Mouse (Mus musculus): ENCODE results near the gene Prickle2. TPM values are rescaled to one million over a fixed set of nuclear protein-coding genes. Genes with fewer than 3 reads are reported as not detected.
A peak's percentile ranks its signal among the peaks of the same experiment; 100 is the strongest.

Gene Prickle2
- total and polyA plus RNA-seq, 2 experiments from 2014 or later, result 10.9 to 27.4 TPM

DNA sequence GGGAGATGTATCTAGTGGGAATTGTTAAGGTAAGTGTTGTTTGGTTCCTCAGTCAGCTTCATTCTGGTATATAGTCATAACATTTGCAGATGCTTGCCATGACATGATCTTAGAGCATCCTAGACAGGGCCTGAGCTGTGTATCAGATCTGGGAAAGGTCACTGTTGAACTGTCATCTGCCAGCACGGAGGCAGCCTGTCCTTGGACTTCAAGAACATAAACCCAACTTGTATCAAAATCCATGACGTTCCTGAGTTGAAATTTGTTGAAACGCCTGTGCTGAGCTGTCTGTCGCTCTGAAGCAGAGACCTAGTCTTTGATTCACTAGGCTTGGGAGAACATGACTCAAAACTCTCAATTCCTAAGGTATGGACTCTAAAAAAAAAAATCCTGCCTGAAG lies 8.8 kb upstream of the Prickle2 start:
- Histone ChIP-seq H3K4me2 (ENCODE audit: low read depth, low read length, poor library complexity, severe bottlenecking) (no peak overlapping the region), H3K27me3 (ENCODE audit: insufficient read depth, low read length) (no peaks in the 10 kb centered on the region), H3K9me3 (ENCODE audit: low read length) (no peaks in the 10 kb centered on the region), H3K36me3 (ENCODE audit: insufficient read depth, low read length) (no peaks in the 10 kb centered on the region), H3K4me3 (ENCODE audit: low read depth, low read length) (no peak overlapping the region), H3K4me1 (ENCODE audit: insufficient read depth, low read length) (no peaks in the 10 kb centered on the region), H3K9ac (replicated peaks; ENCODE audit: low read length, poor library complexity, severe bottlenecking) (no peak overlapping the region), H3K27ac (ENCODE audit: low read depth, low read length) (no peak overlapping the region)
- ATAC-seq (ENCODE audit: low FRiP score) (no peak), DNase-seq (ENCODE audit: low spot score) (no peak)
- 87% methylated on average over 4 of the region's 4 CpGs for WGBS
- TF ChIP-seq CTCF (IDR thresholded peaks at IDR 0.05), result no peak

DNA sequence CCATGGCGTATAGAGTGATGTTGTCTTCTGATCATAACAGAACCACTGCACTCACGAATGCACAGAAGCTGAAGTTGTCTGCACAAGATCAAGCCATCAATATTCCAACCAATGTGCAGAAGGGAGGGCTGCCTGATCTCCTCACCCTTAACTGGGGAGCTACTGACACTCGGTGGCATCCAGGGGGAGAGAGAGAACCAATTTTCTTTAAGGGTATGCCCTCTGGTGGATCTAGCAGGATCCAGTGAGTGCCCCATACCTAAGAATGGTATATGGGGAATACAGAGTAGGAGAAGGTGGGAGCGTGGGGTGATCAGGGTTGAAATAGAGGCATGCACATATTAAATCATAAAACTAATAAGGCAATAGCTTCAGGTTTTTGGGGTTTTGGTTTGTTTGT lies 2.2 kb upstream of the Prickle2 start:
- no peaks in the 10 kb centered on the region for H3K9me3 ChIP-seq (ENCODE audit: low read length)
- 69% methylated on average over 4 of the region's 4 CpGs for WGBS
- peak; percentile 49 for DNase-seq (ENCODE audit: low spot score)
- H3K4me2 ChIP-seq (ENCODE audit: low read depth, low read length, poor library complexity, severe bottlenecking), result no peak overlapping the region
- ATAC-seq (ENCODE audit: low FRiP score), result no peak
- H3K4me3 ChIP-seq (ENCODE audit: low read depth, low read length), result no peak overlapping the region
- peaks cover 11% of the 10 kb centered on the region; the same call in 1 of the 2 replicates for H3K4me1 ChIP-seq (ENCODE audit: insufficient read depth, low read length)
- no peak overlapping the region for H3K27ac ChIP-seq (ENCODE audit: low read depth, low read length)
- H3K27me3 ChIP-seq (ENCODE audit: insufficient read depth, low read length), result no peaks in the 10 kb centered on the region; the same call in 1 of the 2 replicates
- no peaks in the 10 kb centered on the region for H3K36me3 ChIP-seq (ENCODE audit: insufficient read depth, low read length)
- peak; percentile 71 for TF ChIP-seq CTCF (IDR thresholded peaks at IDR 0.05)
- H3K9ac ChIP-seq (replicated peaks; ENCODE audit: low read length, poor library complexity, severe bottlenecking), result no peak overlapping the region

DNA sequence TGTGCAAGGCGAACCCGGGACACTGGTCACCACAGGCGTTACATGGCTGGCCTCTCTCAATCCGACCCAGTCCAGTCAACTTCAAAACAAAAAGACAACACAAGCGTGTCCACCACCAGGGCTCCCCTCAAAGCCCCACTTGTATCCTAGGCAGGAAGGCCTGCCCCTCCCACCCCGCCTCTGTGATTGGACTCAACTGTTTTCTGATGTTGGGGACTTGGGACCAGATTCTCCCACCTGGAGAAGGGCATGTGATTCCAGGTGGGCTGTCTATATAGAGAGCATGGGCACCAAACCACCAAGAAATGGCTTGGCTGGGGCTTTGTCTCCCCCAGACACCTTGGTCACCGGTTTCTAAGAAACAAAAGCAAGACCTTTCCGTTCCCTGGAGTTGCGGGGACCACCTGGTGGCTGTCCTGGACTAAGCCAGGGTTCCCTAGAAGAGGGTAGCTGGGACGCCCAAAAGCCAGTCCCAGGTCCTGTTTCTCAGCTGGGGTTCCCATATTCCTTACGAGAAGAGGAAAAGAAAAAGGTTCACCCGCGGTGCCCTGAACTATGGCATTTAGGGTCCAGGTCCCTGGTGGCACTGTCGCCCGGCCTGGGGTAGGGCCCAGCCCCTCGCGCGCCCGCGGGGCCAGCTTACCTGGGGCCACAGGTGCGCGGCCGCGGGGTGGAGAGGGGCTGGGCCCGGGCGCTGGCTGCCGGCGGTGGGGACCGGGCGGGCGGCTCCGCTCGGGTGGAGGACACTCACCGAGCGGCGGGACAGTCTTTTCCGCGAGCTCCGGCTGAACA lies 406 bp downstream of the Prickle2 start:
- Histone ChIP-seq H3K27ac (ENCODE audit: low read depth, low read length) (peak overlapping the region; percentile 62), H3K4me2 (ENCODE audit: low read depth, low read length, poor library complexity, severe bottlenecking) (peak overlapping the region; percentile 96), H3K4me1 (ENCODE audit: insufficient read depth, low read length) (peaks cover 11% of the 10 kb centered on the region; the same call in 1 of the 2 replicates), H3K9ac (replicated peaks; ENCODE audit: low read length, poor library complexity, severe bottlenecking) (peak overlapping the region; percentile 85), H3K4me3 (ENCODE audit: low read depth, low read length) (peak overlapping the region; percentile 91), H3K9me3 (ENCODE audit: low read length) (no peaks in the 10 kb centered on the region), H3K27me3 (ENCODE audit: insufficient read depth, low read length) (no peaks in the 10 kb centered on the region; the same call in 1 of the 2 replicates), H3K36me3 (ENCODE audit: insufficient read depth, low read length) (no peaks in the 10 kb centered on the region)
- ATAC-seq (ENCODE audit: low FRiP score), result peak; percentile 41
- WGBS, result 1% methylated on average over 37 of the region's 39 CpGs
- no peak for TF ChIP-seq CTCF (IDR thresholded peaks at IDR 0.05)
- DNase-seq (ENCODE audit: low spot score), result no peak

DNA sequence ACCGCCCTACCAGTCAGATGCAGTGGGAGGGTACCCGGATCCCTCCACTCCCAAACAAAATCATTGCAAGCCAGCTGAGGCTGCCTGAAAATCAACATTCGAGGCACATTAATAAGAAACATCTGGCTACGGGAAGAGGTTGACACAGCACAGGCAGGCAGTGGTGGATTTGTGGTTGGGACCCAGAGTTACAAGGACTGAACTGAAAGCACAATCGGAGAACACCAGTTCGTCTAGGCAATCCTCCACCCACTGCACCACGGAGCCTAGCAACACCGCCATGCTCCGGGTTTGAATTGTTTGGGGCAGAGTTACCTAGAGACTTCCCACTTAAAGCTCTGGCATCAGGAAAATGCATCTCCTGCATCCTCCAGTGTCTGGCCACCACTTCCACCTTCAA lies 1.1 kb downstream of the Prickle2 start:
- H3K4me2 ChIP-seq (ENCODE audit: low read depth, low read length, poor library complexity, severe bottlenecking), result peak overlapping the region; percentile 96
- 0 out of 2 replicates have a peak overlapping the region, but pooled peaks have one; percentile 62 for H3K27ac ChIP-seq (ENCODE audit: low read depth, low read length)
- no peaks in the 10 kb centered on the region for H3K9me3 ChIP-seq (ENCODE audit: low read length)
- no peaks in the 10 kb centered on the region; the same call in 1 of the 2 replicates for H3K27me3 ChIP-seq (ENCODE audit: insufficient read depth, low read length)
- WGBS, result 16% methylated on average over 9 of the region's 9 CpGs
- DNase-seq (ENCODE audit: low spot score), result peak; percentile 54
- H3K4me1 ChIP-seq (ENCODE audit: insufficient read depth, low read length), result peaks cover 11% of the 10 kb centered on the region; the same call in 1 of the 2 replicates
- H3K36me3 ChIP-seq (ENCODE audit: insufficient read depth, low read length), result no peaks in the 10 kb centered on the region
- H3K9ac ChIP-seq (replicated peaks; ENCODE audit: low read length, poor library complexity, severe bottlenecking), result peak overlapping the region; percentile 85
- no peak for TF ChIP-seq CTCF (IDR thresholded peaks at IDR 0.05)
- peak; percentile 38; the same call in 1 of the 2 replicates for ATAC-seq (ENCODE audit: low FRiP score)
- peak overlapping the region; percentile 91 for H3K4me3 ChIP-seq (ENCODE audit: low read depth, low read length)

DNA sequence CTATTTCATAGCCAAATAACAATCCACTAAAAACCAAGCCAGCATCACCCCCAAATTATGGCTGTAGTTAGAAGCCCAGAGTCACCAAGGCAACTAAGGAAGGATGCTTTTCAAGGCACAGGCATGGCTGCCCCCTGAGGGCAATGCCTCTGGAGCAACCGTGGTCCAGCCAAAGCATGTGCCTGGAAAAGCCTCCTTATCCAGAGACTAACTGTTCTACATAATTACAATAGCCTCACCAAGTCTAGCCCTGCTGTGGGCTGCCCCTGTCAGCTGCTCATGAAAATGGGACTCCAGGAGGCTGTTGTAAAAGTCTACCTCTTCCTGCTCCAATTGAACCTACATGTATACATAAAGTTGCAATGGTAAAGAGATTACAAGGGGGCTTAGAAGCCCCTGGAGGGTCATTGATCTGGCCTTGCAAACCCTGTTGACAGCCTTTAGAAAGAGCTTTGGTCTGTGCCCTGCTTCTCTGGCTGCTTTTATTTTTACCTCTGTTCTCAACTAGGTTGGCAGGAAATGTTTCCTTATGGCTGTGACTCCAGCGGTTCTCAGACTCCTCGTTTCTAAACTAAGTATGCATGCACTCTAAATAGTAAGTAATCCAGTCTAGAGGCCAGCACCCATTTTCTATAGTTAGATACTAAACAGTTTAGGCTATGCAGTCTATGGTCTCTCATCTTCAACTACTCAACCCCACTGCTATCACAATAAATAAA lies 6.3 kb downstream of the Prickle2 start:
- 7% methylated on average over 3 of the region's 3 CpGs for WGBS

DNA sequence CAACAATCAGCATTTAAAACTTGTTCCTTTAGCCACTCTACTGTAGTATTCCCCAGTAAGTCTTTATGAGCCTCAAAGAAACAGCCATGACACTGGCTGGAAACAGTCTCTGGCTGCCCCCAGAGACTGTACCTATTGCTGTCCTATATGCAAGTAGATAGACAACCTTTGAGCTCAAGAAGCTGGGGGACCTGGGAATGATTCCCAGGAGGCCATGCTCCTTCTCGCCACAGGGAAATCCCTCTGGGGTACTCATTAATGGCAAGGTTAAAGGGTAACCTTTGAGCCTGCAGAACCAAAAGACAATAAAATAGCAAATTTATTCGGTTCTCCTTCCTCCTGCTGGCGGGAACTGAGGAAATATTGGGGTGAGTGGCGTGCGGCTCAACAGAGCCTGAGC lies 8.1 kb downstream of the Prickle2 start:
- 57% methylated on average over 5 of the region's 5 CpGs for WGBS
- Histone ChIP-seq H3K4me2 (ENCODE audit: low read depth, low read length, poor library complexity, severe bottlenecking) (no peak overlapping the region), H3K9ac (replicated peaks; ENCODE audit: low read length, poor library complexity, severe bottlenecking) (no peak overlapping the region), H3K9me3 (ENCODE audit: low read length) (no peaks in the 10 kb centered on the region), H3K4me1 (ENCODE audit: insufficient read depth, low read length) (no peaks in the 10 kb centered on the region), H3K27ac (ENCODE audit: low read depth, low read length) (no peak overlapping the region), H3K27me3 (ENCODE audit: insufficient read depth, low read length) (no peaks in the 10 kb centered on the region), H3K36me3 (ENCODE audit: insufficient read depth, low read length) (no peaks in the 10 kb centered on the region), H3K4me3 (ENCODE audit: low read depth, low read length) (no peak overlapping the region)
- ATAC-seq (ENCODE audit: low FRiP score) (no peak), DNase-seq (ENCODE audit: low spot score) (no peak)
- TF ChIP-seq CTCF (IDR thresholded peaks at IDR 0.05), result no peak

More for the DNA sequence above, 6.3 kb downstream of the Prickle2 start:
- H3K4me3 ChIP-seq (ENCODE audit: low read depth, low read length), result no peak overlapping the region
- no peak for TF ChIP-seq CTCF (IDR thresholded peaks at IDR 0.05)
- H3K4me1 ChIP-seq (ENCODE audit: insufficient read depth, low read length), result peaks cover 8% of the 10 kb centered on the region; the same call in 1 of the 2 replicates
- no peaks in the 10 kb centered on the region for H3K36me3 ChIP-seq (ENCODE audit: insufficient read depth, low read length)
- H3K27ac ChIP-seq (ENCODE audit: low read depth, low read length), result no peak overlapping the region
- peak; percentile 34 for DNase-seq (ENCODE audit: low spot score)
- H3K4me2 ChIP-seq (ENCODE audit: low read depth, low read length, poor library complexity, severe bottlenecking), result no peak overlapping the region
- H3K27me3 ChIP-seq (ENCODE audit: insufficient read depth, low read length), result no peaks in the 10 kb centered on the region
- H3K9ac ChIP-seq (replicated peaks; ENCODE audit: low read length, poor library complexity, severe bottlenecking), result no peak overlapping the region
- no peaks in the 10 kb centered on the region for H3K9me3 ChIP-seq (ENCODE audit: low read length)
- ATAC-seq (ENCODE audit: low FRiP score), result no peak
